Mouse (Mus musculus) embryonic facial prominence, embryonic 12.5 days (tissue): ENCODE measurements around the gene Rnf38. TPM values are rescaled to one million over a fixed set of nuclear protein-coding genes. Genes with fewer than 3 reads are reported as not detected.

Source experiments
- ATAC-seq: fragments of 200-750 bp; cut with Nextera tagmentation; 2 replicates; pipeline ENCODE4 v1.8.0; 2017; ENCODE audit not compliant: insufficient number of reproducible peaks, insufficient read depth, low FRiP score, low TSS enrichment
- H3K27ac ChIP-seq: fragments of 300-500 bp; sonication (generic); 2 replicates; pipeline ENCODE4 v1.5.1; 2016; ENCODE audit warnings: mild to moderate bottlenecking
- H3K27me3 ChIP-seq: fragments of 300-500 bp; sonication (generic); 2 replicates; pipeline ENCODE4 v1.6.1; 2016; ENCODE audit warnings: mild to moderate bottlenecking, moderate library complexity
- H3K36me3 ChIP-seq: fragments of 300-500 bp; sonication (generic); 2 replicates; pipeline ENCODE4 v1.6.1; 2016; ENCODE audit warnings: mild to moderate bottlenecking
- H3K4me1 ChIP-seq: fragments of 300-500 bp; sonication (generic); 2 replicates; pipeline ENCODE4 v1.6.1; 2016
- H3K4me2 ChIP-seq: fragments of 300-500 bp; sonication (generic); replicated peaks from 2 replicates; pipeline ENCODE4 v1.6.1; 2016; ENCODE audit warnings: mild to moderate bottlenecking, moderate library complexity
- H3K4me3 ChIP-seq: fragments of 300-500 bp; sonication (generic); 2 replicates; pipeline ENCODE4 v1.5.1; 2016; ENCODE audit warnings: mild to moderate bottlenecking
- H3K9ac ChIP-seq: fragments of 300-500 bp; sonication (generic); 2 replicates; pipeline ENCODE4 v1.6.1; 2016; ENCODE audit warnings: mild to moderate bottlenecking, moderate library complexity
- H3K9me3 ChIP-seq: fragments of 300-500 bp; sonication (generic); 2 replicates; pipeline ENCODE4 v1.6.1; 2016; ENCODE audit warnings: mild to moderate bottlenecking, moderate library complexity
- WGBS: fragments of 180-500 bp; shearing (Covaris S2); methylation state at CpG from one replicate; pipeline ENCODE4 v1.1.7; 2016; 5-methylcytosine and 5-hydroxymethylcytosine counted together
- polyA plus RNA-seq: library from polyadenylated mRNA; unstranded; fragments of >200 nt; fragmentation: Nextera tagmentation; extraction: Ambion mirVana; gene quantifications from 2 replicates; pipeline ENCODE4 v1.2.1, GENCODE M21; 2016

The Rnf38 gene
- 31.4 and 33.3 TPM in 2 replicates for polyA plus RNA-seq

DNA sequence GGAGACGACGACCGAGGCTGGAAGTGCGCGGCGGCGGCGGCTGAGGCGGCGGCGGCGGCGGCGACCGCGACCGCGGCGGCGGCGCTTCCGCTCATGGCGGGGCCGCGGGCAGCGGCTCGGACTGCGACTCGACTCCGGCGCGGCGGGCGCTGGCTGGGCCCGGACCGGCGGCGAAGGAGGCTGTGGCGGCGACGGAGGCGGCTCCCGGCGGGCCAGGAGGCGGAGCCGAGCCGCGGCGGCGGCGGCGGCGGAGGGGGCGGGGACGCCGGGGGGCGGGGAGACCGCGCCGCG lies at the start of gene Rnf38:
TSS of gene Rnf38 (minus strand) at position 77 of the 291 bp plus-strand sequence.
- Histone ChIP-seq H3K27me3 (no peaks in the 10 kb centered on the region), H3K4me3 (peak within 1 kb of the TSS; percentile 88), H3K9ac (peak within 1 kb of the TSS; percentile 97), H3K9me3 (no peaks in the 10 kb centered on the region), H3K4me2 (peak within 1 kb of the TSS; percentile 85), H3K27ac (peak within 1 kb of the TSS; percentile 95), H3K36me3 (no peaks in the 10 kb centered on the region), H3K4me1 (peaks cover 27% of the 10 kb centered on the region)
- under 1% methylated on average over 41 of the region's 61 CpGs for WGBS
- ATAC-seq = no peak

DNA sequence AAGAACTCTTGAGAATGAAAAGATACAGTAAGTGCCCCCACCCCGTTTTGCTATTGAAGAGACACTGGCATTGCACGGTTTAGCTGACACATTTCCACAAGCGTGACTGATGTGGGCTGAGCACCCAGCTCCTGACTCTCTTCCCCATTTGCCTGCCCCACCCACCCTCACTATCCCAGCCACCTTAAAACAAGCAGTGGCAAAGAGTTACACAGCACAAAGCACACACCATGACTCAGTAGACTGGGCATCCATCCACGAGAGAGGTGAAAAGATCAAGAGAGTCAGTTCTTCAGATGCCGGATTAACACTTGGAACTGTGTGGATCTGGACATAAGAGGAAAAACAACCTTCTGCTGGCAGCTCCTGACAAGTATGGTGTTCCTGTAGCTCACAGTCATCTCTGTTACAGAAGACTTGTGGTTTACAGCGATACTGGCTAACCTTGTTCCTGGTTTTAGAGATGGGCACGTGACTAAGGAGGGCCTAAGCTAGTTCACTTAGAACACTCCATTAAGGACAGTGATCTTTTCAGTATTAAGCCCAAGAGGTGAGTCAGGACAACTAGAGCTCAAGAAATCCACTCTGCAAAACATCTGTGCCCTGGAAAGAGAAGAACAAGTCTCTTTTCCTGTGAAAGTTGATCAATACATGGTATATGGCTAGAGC lies 48.1 kb upstream of the Rnf38 start:
- H3K27me3 ChIP-seq = no peaks in the 10 kb centered on the region
- no peak for ATAC-seq
- no peak overlapping the region for H3K9ac ChIP-seq
- H3K27ac ChIP-seq = no peak overlapping the region
- no peak overlapping the region for H3K4me3 ChIP-seq
- H3K9me3 ChIP-seq = no peaks in the 10 kb centered on the region
- H3K4me1 ChIP-seq = no peaks in the 10 kb centered on the region
- WGBS = 81% methylated on average over 7 of the region's 7 CpGs
- no peaks in the 10 kb centered on the region for H3K36me3 ChIP-seq
- H3K4me2 ChIP-seq = no peak overlapping the region

DNA sequence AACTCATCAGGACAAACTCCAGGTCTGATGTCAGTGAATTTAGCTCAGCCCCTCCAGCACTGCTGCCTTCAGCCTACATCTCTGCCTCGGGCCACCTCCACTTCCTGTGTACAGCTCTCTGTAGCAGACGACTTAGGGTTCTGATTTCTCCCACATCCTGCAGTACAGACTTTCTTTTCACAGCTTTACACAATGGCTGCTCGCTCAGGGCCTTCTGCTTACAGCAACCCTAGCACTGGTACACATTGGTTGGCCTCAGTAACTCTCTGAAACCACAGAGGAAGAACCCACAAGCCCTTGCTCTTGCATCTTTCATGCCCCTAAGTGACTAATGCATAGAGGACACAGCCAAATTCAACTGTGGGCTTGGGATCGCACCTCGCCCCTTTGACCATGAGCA lies 37.5 kb upstream of the Rnf38 start:
- Histone ChIP-seq H3K27ac (no peak overlapping the region), H3K27me3 (no peaks in the 10 kb centered on the region), H3K9me3 (no peaks in the 10 kb centered on the region), H3K4me1 (no peaks in the 10 kb centered on the region), H3K36me3 (no peaks in the 10 kb centered on the region), H3K4me2 (no peak overlapping the region), H3K4me3 (no peak overlapping the region), H3K9ac (no peak overlapping the region)
- ATAC-seq = no peak
- WGBS = 56% methylated on average over 5 of the region's 5 CpGs

DNA sequence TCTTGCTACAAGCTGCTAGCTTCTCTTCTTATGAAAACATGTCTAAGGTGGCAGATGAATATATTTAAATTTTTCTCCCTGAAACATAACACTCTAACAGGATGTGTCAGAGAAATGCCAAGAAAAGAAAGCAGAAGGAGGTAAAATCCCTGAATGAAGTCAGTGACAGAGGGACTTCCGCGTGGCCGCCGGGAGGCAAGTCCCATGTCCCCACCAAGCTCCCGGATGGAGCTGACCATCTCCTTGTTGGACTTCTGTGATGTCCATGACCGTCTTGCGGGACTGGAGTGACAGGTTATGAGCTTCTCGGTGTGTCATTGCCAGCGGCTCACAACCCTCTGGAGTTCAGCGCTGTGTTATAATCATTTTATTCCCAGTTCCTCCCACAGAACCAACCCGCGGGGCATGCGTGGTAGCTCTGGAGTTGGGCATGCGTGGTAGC lies 35.8 kb upstream of the Rnf38 start:
- Histone ChIP-seq H3K9me3 (no peaks in the 10 kb centered on the region), H3K4me1 (no peaks in the 10 kb centered on the region), H3K36me3 (no peaks in the 10 kb centered on the region), H3K27ac (no peak overlapping the region), H3K4me2 (no peak overlapping the region), H3K4me3 (no peak overlapping the region), H3K27me3 (no peaks in the 10 kb centered on the region), H3K9ac (no peak overlapping the region)
- WGBS = 92% methylated on average over 14 of the region's 14 CpGs
- ATAC-seq = no peak

DNA sequence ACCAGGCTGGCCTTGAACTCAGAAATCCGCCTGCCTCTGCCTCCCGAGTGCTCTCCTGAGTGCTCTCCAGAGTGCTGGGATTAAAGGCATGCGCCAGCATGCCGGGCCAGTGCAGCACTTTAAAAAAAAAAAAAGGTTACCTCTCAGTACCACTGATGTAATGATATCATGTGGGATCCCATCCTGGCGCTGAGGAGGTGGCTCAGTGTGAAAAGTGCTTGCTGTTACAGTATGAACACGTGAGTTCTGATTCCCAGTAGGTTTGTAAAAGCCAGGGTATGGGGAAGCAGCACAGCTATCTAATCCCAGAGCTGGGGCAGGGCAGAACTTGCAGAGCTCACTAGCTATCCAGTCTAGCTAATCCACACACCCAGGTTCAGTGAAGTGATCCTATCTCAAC lies 33.8 kb upstream of the Rnf38 start:
- Histone ChIP-seq H3K27ac (no peak overlapping the region), H3K9ac (no peak overlapping the region), H3K4me1 (no peaks in the 10 kb centered on the region), H3K27me3 (no peaks in the 10 kb centered on the region), H3K4me2 (no peak overlapping the region), H3K4me3 (no peak overlapping the region), H3K9me3 (no peaks in the 10 kb centered on the region), H3K36me3 (no peaks in the 10 kb centered on the region)
- WGBS = 81% methylated on average over 6 of the region's 6 CpGs
- no peak for ATAC-seq

DNA sequence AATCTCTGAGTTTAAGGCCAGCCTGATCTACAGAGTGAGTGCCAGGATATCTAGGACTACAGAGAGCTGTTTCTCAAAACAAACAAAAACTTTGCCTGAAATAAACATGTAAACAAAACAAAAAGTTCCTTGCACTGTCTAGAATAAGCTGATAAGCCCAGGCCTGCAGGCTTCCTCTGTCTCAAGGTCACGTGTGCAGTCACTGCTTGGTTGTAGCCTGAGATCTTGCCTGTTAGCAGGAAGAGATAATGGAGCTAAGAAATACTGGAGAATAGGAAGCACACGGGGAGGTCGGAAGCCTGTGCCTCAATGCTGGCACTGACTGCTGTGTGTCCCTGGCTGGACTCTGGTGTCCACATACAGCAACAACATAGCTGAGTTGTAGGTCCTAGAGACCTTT lies 31.9 kb upstream of the Rnf38 start:
- H3K4me1 ChIP-seq = no peaks in the 10 kb centered on the region
- no peak overlapping the region for H3K4me3 ChIP-seq
- ATAC-seq = no peak
- H3K36me3 ChIP-seq = no peaks in the 10 kb centered on the region
- no peak overlapping the region for H3K4me2 ChIP-seq
- 83% methylated on average over 3 of the region's 3 CpGs for WGBS
- no peak overlapping the region for H3K27ac ChIP-seq
- H3K27me3 ChIP-seq = no peaks in the 10 kb centered on the region
- no peak overlapping the region for H3K9ac ChIP-seq
- H3K9me3 ChIP-seq = no peaks in the 10 kb centered on the region

DNA sequence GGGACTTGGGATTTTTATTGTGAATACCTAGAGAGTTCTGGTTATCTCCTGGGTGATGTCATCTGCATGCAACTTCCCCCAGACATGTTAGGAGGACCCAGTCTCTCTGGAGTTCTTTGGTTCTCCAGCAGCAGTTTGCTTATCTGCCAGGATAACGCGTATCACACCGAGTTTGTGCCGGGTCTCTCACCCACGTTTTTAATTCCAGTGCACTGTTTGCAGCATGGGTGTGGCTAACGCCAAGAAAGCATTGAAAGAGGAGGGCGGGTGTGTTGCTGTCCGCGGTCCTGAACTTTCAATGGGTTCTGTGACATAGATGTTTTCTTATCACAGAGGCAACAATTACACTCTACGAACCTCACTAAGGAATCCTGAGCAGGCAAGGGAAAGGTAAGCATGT lies 26.7 kb upstream of the Rnf38 start:
- no peak overlapping the region for H3K27ac ChIP-seq
- no peaks in the 10 kb centered on the region for H3K9me3 ChIP-seq
- no peak overlapping the region for H3K4me2 ChIP-seq
- H3K36me3 ChIP-seq = no peaks in the 10 kb centered on the region
- ATAC-seq = no peak
- 2% methylated on average over 10 of the region's 10 CpGs for WGBS
- H3K9ac ChIP-seq = no peak overlapping the region
- no peaks in the 10 kb centered on the region for H3K4me1 ChIP-seq
- H3K27me3 ChIP-seq = no peaks in the 10 kb centered on the region
- no peak overlapping the region for H3K4me3 ChIP-seq

DNA sequence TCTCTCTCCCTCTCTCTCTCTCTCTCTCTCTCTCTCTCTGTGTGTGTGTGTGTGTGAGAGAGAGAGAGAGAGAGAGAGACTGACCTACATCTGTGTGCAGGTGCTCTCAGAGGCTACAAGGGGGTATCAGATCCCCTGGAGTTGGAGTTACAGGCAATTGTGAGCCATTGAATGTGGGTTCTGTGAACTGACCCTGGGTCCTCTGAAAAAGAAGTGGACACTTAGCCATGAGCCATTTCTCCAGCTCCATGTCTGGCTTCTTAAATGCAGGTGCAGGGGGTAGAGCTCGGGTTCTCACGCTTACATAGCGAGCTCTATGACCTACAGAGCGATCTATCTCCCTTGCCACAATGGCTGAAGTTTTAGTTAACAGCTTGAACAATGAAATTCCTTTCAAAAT lies 25.5 kb upstream of the Rnf38 start:
- H3K4me1 ChIP-seq = no peaks in the 10 kb centered on the region
- ATAC-seq = no peak
- no peak overlapping the region for H3K4me2 ChIP-seq
- WGBS = 83% methylated on average over 4 of the region's 4 CpGs
- no peak overlapping the region for H3K27ac ChIP-seq
- H3K27me3 ChIP-seq = no peaks in the 10 kb centered on the region
- H3K4me3 ChIP-seq = no peak overlapping the region
- no peak overlapping the region for H3K9ac ChIP-seq
- no peaks in the 10 kb centered on the region for H3K9me3 ChIP-seq
- no peaks in the 10 kb centered on the region for H3K36me3 ChIP-seq

DNA sequence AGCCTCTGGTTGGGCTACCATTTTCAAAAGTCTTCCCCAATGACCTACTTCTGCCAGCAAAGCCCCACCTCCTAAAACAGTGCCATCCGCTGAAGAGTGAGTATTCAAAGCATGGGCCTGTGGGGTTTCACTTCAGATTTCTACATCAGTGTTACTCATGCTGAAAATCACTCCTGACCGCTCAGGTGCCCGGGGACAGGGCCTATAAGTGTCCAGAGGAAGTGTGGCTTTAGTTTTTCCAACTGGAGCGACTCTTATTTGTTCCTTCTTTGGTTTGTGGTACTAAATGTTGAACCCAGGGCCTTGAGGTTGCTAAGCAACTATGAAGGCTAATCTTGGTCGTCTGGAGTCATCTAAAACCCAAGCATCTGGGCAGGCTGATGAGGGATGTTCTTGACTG lies 21.0 kb upstream of the Rnf38 start:
- WGBS = 79% methylated on average over 5 of the region's 5 CpGs
- no peaks in the 10 kb centered on the region for H3K9me3 ChIP-seq

DNA sequence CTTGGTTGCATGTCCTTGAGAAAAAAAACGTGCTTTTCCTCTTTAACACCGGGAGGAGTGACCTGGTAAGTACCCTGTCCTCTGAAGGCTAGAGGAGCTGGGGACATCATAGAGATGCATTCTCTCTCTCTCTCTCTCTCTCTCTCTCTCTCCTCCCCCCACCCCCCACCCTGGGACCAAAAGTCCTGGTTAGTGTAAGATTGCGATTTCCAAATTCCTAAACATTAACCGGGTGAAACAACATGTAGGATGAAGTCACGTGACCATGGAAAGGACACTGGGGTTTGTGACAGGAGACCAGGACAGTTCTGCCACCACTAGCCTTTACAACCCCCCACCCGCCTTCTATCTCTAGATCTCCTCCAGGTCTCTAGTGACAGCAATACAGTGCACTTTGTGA lies 19.6 kb upstream of the Rnf38 start:
- WGBS = 10% methylated on average over 6 of the region's 6 CpGs
- no peak overlapping the region for H3K4me2 ChIP-seq
- no peak overlapping the region for H3K27ac ChIP-seq

More for the DNA sequence above, 21.0 kb upstream of the Rnf38 start:
- Histone ChIP-seq H3K4me2 (no peak overlapping the region), H3K9ac (no peak overlapping the region), H3K4me1 (peaks cover 11% of the 10 kb centered on the region; the same call in 1 of the 2 replicates), H3K27me3 (no peaks in the 10 kb centered on the region), H3K4me3 (no peak overlapping the region), H3K27ac (no peak overlapping the region), H3K36me3 (no peaks in the 10 kb centered on the region)
- no peak for ATAC-seq

DNA sequence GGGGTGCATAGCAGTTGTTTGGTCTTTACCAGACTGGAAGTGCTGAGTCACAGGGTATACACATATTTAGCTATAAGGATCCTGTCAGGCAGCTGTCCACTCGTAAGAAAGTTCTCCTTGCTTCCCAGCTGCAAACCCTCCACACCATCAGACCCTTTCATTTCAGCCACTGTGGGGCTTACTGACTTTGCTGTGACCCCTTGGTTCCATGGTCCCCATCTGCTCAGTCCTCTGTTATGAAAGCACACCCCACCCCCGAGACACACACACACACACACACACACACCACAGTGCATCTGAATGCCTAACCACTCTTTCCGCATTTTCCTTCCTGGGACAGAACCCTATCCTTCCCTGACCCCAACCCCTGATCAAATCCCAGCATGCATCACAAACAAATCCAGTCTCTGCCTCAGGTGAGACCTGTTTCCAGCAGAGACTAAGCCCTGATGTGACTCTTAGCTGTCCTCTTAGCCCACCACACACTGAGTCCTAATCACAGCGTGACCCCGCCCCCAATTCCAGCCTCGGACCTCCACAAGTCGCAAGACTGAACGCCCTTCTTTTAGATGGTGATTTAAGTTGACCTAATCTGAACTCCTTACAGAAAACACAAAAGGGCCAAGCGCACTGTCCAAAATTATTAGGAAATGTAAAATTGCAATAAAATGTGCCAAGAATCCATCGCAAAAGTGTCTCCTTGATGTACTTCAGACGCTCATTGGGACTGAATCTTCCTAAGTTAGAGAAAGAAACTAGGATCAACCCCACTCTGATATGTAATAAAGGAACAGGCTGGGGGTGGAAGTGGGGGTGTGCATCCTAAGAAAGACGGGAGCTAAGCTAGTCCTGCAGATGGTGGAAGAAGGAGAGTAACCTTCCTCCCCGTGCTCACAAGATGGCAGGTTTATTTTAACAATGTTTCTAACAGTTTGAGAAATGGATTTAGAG lies 18.7 kb upstream of the Rnf38 start:
- no peak overlapping the region for H3K4me3 ChIP-seq
- ATAC-seq = no peak
- no peak overlapping the region for H3K9ac ChIP-seq
- H3K27ac ChIP-seq = no peak overlapping the region
- H3K36me3 ChIP-seq = no peaks in the 10 kb centered on the region
- H3K27me3 ChIP-seq = 0 out of 2 replicates have a peak, but pooled peaks cover 3% of the 10 kb centered on the region
- 7% methylated on average over 13 of the region's 13 CpGs for WGBS
- peaks cover 17% of the 10 kb centered on the region for H3K4me1 ChIP-seq
- H3K4me2 ChIP-seq = no peak overlapping the region
- H3K9me3 ChIP-seq = no peaks in the 10 kb centered on the region

More for the DNA sequence above, 19.6 kb upstream of the Rnf38 start:
- H3K4me3 ChIP-seq = no peak overlapping the region
- peaks cover 11% of the 10 kb centered on the region; the same call in 1 of the 2 replicates for H3K4me1 ChIP-seq
- no peaks in the 10 kb centered on the region for H3K36me3 ChIP-seq
- H3K9me3 ChIP-seq = no peaks in the 10 kb centered on the region
- no peaks in the 10 kb centered on the region for H3K27me3 ChIP-seq
- ATAC-seq = no peak
- H3K9ac ChIP-seq = no peak overlapping the region

DNA sequence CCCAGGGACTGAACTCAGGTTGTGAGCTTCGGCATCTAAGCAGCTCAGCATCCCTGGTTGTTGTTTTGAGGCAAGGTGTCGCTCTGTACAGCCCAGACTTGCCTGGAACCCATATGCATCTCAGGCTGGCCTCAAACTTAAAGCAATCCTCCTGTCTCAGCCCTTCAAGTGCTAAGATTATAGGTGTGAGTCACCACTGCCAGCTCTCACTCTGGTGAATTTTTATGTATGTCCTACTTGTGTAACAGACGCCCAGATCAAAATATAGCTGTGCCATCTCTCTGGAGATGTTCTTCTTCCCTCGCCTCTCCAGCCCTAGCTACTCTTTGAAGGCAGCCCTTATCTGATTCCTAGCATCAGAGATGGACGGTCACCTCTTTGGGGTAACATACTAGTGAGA lies 17.9 kb upstream of the Rnf38 start:
- no peak overlapping the region for H3K27ac ChIP-seq
- no peaks in the 10 kb centered on the region for H3K9me3 ChIP-seq
- no peak for ATAC-seq
- H3K27me3 ChIP-seq = 0 out of 2 replicates have a peak, but pooled peaks cover 3% of the 10 kb centered on the region
- H3K9ac ChIP-seq = no peak overlapping the region
- WGBS = 88% methylated on average over 5 of the region's 5 CpGs
- no peaks in the 10 kb centered on the region for H3K36me3 ChIP-seq
- no peak overlapping the region for H3K4me3 ChIP-seq
- H3K4me1 ChIP-seq = peaks cover 17% of the 10 kb centered on the region
- no peak overlapping the region for H3K4me2 ChIP-seq
